Mouse (Mus musculus): ENCODE results near the gene Aff3. TPM values are rescaled to one million over a fixed set of nuclear protein-coding genes. Genes with fewer than 3 reads are reported as not detected.

Gene Aff3
- total RNA-seq, 1 experiment from 2014 or later, result 189 TPM

DNA sequence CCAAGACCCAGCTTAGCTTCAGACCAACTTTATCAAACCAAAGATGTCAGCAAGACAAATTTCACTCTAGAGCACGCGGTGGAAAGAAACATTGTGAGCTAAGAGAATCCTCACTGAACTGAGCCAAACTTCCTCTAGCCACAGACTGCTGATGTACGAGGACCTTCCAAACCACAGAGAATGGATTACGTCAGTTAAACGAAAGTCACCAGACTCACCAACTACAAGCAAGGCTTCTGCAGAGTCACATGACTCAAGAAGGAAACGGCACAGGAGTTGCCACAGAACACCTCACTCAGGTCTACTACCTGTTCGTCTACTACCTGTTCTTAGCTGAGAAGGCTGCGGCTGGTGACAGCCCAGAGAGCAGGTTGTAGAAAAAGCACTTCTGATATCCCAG, 107.1 kb downstream of the Aff3 start:
- ATAC-seq (ENCODE audit: extremely low read depth, insufficient number of reproducible peaks, low FRiP score, poor library complexity, severe bottlenecking), result peak; percentile 77

DNA sequence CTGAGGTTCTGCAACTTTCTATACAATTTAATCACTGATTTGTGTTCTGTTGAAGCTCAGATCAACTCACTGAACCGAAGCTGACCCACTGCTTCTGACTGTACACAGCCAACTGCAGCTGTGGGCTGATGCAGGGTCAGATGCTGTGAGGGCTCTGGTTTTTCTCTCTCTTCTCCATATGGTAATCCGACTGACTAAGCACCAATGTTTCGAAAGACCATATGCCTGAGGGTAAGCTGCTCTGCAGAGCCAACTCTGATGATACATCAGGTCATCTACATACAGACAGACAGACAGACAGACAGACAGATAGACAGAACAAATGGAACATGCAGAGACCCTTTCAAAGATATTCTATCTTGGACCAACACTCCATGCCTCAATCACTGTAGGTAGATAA, 110.2 kb downstream of the Aff3 start:
- no peak for ATAC-seq (ENCODE audit: extremely low read depth, insufficient number of reproducible peaks, low FRiP score, poor library complexity, severe bottlenecking)

DNA sequence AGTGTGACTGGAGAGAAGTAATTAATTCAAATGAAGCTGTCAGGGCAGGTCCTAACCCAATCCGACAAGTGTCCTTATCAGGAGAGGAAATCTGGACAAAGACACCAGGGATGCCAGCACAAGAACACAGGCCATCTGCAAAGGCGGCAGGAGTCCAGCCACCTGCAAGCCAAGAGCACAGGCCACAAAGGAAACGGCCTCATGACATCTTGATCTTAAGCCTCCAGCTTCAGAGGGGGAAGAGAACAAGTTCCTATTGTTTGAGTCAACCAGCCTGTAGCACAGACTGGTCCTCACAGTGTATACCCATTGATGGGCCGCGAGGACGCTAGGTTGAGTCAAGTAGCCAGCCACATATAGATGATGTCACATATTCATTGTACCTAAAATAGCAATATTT, 111.7 kb downstream of the Aff3 start:
- ATAC-seq (ENCODE audit: extremely low read depth, insufficient number of reproducible peaks, low FRiP score, poor library complexity, severe bottlenecking), result no peak

DNA sequence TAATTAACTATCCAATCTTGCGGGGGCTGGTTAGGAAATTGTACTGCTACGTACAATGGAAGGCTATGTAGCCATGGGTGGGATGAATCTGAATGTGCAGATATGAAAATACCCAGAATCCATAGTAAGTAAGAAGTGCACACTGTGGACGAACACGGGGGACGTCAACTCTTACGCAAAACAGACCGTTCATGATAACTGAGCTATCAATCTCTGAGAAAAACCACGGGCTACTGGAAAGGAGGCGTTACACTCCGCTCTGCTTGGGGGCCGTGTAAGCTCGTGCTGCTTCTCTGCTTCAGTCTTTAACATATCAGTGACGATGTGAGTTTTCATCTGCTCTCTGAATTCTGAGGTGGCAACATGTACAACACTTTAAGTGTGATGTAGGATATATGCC, 114.2 kb downstream of the Aff3 start:
- ATAC-seq (ENCODE audit: extremely low read depth, insufficient number of reproducible peaks, low FRiP score, poor library complexity, severe bottlenecking), result no peak

DNA sequence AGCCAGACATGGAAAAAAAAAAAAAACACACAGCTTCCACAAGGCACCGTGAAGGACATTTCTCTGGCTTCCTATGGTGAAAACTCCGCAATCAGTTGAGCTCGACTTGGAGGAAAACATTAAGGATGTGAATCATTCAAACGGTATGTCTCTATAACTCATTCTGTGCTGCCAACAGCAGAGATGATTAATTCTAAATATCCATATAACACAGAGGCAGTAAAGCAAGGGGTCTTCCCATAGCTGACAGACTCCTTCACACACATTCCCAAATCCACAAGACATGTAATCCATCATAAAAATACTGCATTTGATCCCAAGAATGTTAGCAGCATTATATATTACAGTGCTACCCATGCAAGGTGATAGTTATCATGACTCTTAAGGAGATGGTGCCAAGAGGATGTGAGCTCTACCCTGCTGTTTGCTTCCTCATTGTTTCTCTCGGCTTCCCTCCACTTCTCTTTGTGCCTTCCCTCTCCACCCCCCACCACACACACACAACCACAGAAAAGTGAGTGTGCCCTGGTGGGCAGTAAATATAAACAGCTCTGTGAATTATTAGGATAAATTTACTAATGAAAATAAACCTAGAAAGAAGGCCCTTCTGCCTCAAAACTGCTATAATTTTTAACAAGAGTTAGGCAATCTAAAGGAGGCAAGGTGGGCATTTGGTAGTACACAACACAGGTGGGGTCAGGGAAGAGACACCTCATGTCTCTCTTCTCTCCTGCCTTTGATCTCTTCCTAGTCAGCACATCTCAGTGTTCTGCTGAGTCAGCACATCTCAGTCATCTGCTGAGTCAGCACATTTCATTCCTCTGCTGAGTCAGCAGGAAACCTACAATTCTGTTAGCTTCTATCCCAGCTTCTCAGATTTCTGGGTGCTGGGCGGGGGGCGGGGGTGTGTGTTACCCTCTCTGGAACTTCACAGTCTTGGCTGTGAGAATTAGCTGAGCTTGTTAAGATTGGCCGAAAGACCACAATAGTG, 115.8 kb downstream of the Aff3 start:
- no peak for ATAC-seq (ENCODE audit: extremely low read depth, insufficient number of reproducible peaks, low FRiP score, poor library complexity, severe bottlenecking)

DNA sequence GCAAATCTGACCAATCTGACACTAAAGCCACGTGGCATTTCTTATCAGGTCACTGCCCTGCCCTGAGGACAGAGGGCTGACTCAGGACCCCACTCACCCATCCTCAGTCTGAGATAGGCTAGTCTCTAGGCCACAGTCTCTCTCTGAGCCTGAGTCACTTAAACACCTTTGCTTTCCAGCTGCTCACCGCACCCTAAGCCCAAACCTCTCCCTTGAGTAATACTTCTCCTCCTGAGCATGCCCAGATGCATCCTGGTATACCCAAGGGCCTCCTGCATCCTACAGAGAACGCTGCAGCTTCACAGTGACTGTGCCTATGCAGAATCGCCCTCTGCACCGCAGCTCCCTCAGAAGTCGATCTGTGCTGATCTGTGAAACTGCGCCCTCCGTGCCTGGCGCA, 117.1 kb downstream of the Aff3 start:
- no peak for ATAC-seq (ENCODE audit: extremely low read depth, insufficient number of reproducible peaks, low FRiP score, poor library complexity, severe bottlenecking)

DNA sequence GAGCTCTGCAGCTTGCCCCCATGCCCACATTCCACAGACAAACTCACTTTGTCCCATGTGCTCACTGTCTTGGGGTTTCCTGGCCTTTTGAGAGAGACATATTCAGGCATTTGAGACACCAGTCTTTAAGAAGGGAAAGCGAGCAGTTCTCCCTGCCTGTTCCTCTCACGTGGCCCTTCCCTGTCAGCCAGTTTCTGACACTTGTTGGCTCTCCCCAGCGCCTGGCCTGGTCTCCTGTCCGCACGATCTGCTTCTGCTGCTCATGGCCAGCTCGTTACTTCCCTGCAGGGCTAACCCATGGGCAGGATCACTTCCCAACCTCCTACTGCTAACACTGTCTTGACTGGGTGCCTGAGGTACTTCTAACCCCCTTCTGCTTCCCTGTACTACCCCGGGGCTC, 118.1 kb downstream of the Aff3 start:
- ATAC-seq (ENCODE audit: extremely low read depth, insufficient number of reproducible peaks, low FRiP score, poor library complexity, severe bottlenecking), result no peak

DNA sequence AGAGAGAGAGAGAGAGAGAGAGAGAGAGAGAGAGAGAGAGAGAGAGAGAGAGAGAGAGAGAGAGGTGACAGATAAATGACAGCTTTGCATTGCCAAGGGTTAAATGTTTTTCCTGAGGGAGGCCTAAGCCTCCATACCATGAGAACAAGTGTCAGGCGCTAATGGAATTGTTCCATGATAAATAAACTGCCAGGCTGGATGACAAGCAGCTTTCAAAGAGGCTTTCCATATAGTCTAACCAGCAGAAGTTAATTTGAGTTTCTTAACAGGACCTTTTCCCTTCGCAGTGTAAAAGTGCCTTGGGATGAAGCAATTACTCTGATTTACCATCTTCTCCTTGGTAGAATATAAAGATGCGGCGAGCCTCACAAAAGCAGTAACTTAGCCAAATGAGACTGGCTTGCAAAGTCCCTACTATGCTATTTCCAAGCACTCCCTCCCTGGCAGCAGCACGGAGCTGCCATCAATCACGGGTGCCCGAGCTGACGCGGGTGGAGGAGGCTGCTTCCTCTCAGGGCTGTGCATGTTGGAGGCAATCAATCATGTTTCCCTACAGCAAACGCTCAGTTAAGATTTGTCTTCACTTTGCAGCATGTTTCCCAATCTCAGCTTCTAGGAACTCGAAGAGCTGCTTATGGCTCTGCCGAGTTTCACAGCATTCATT, 119.3 kb downstream of the Aff3 start:
- ATAC-seq (ENCODE audit: extremely low read depth, insufficient number of reproducible peaks, low FRiP score, poor library complexity, severe bottlenecking), result no peak

DNA sequence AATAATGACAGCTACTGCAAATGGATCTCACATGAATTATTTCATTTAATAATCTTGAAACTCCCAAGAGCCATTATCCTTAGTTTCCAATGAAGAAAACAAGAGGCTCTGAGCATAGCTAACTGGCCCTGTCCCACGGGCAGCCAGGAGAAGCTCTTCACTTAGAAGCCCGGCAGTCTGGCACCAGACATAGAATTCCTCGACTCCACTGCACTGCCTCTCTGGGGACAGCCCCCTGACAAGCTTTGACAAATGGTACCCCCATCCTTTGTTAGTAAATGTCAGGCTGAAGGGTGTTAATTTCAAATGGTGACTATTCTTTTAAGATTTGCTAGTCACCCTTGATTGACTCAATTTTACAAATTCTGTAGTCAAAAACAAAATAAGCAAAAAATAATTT, 120.3 kb downstream of the Aff3 start:
- ATAC-seq (ENCODE audit: extremely low read depth, insufficient number of reproducible peaks, low FRiP score, poor library complexity, severe bottlenecking), result no peak

DNA sequence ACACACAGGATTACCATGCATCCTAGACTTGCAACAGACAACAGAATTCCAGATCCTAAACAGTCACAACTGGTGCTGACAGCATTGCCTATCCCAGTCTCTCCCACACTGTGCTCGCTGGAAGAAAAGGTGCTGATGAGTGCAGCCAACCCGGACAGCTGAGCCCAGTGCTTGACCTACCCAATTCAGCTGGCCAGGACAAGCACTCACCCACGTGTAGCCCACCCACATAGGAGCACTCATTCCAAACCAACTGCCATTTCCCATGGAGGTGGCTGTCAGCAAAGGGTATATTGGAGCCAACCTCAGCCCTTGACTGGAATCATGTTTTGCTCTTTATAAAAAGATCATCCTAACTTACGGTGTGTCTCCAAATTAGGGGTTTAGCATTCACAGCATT, 123.2 kb downstream of the Aff3 start:
- ATAC-seq (ENCODE audit: extremely low read depth, insufficient number of reproducible peaks, low FRiP score, poor library complexity, severe bottlenecking), result no peak

DNA sequence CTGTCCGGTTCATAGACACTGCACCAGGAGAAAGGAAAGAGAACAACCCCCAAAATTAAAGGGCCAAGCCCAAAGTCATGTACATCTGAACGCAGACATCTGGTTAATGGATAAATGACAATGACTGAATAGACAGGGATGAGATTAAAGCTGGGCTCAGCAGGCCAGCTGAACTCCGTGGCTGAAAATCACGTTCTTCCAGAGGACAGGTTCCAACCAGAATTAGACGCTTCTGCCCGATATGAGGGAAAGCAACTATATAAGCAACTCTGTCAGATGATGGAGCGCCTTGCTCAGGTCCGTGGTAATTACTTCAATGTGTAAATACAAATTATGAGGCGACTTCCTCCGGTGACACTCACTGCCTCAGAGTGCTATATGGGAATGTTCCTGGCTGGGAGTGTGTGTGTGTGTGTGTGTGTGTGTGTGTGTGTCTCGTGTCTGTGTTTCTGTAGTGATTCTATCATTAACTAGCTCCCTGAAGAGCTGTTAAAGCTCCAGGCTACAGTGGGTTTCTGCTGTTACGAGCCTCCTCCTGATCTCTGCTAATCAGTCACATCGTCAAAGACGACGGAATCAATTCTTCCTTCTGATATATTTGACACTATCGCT, 127.7 kb downstream of the Aff3 start:
- ATAC-seq (ENCODE audit: extremely low read depth, insufficient number of reproducible peaks, low FRiP score, poor library complexity, severe bottlenecking), result no peak

DNA sequence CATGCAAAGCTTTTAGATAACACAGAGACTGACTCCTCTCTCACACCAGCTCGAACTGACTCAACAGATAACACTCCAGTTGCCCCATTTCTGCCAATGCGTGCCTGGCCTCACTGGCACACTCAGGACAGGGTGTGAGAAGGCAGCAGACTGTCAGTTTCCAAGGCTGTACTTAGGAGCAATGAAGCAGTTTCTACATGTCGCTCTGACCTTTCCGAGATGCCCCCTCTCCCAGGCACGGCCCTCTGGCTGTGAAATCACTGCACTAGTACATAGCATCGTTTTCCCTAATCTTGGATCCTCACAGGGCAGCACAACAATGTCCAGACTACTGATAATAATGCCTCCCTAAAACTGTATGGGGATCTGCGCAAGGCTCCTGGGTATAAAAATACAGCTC, 132.2 kb downstream of the Aff3 start:
- no peak for ATAC-seq (ENCODE audit: extremely low read depth, insufficient number of reproducible peaks, low FRiP score, poor library complexity, severe bottlenecking)

DNA sequence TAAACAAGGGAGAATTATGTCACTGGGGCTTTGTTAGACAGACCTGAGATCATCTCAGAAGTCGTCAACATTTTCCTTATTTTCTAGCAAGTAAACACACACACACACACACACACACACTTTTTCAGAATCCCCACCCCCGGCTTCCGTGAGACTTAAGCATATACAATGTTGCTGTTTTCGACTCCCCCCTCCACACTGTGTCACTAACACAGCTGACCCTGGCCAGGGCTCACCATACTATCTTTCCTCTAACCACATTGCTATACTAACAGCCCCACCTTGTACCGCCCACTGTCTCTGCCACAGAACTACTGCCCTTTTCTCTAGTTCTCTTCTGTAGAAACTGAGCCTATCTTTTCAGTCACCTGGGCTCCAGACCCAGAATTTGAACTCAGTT, 136.1 kb downstream of the Aff3 start:
- ATAC-seq (ENCODE audit: extremely low read depth, insufficient number of reproducible peaks, low FRiP score, poor library complexity, severe bottlenecking), result no peak

DNA sequence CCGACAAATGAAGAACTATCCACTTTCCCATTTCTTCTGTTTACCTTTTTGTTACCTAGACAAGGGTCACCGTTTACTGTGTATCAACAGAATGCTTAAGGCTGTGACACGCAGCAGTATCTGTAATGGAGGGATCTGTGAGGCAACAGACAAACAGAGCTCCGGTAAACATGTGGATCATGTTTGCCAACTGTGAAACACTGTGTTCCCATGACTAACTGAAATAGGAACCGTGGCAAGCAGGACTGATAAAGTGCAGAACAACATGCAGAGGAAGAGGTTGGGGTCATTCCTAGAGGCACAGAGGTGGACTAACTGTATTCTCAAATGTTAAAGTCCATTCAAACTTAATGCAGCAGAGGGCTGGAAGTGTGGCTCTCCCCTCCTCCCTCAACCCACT, 138.2 kb downstream of the Aff3 start:
- no peak for ATAC-seq (ENCODE audit: extremely low read depth, insufficient number of reproducible peaks, low FRiP score, poor library complexity, severe bottlenecking)

DNA sequence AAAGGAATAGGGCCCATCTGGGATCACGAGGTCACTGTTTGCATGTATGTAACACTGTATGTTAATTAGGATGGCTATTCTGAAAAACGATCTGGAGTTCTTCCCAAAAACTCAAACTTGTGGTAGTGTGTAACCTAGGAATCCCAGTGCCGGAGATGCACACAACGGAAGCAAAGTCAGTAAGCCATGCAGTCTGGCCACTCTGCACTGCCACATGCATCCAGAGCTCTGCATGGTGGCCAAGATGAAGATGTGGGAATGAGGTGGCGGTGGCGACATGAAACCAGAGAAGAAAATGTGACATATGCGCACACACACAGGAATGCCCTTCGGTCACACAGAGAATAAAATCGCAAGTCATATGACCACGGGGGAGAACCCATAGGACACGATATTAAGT, 143.1 kb downstream of the Aff3 start:
- ATAC-seq (ENCODE audit: extremely low read depth, insufficient number of reproducible peaks, low FRiP score, poor library complexity, severe bottlenecking), result no peak

DNA sequence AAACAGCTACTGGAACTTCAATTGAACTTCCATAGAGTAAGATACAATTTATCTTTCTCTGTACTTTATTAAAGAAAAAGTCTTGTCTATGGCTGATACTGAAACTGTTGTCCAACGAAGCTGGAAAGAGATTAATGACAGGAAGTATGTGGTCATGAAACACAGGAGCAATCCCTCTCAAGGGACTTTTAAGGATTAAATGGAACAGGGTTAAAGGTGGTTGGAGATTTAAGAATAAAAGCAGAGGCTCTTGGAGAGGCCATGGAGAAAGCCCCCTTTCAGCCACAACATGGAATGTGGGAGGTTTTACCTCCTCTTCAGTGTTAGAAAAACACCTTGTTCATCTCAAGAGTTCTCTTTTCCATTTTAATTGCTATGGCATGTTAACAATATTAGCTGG, 148.5 kb downstream of the Aff3 start:
- ATAC-seq (ENCODE audit: extremely low read depth, insufficient number of reproducible peaks, low FRiP score, poor library complexity, severe bottlenecking), result no peak

DNA sequence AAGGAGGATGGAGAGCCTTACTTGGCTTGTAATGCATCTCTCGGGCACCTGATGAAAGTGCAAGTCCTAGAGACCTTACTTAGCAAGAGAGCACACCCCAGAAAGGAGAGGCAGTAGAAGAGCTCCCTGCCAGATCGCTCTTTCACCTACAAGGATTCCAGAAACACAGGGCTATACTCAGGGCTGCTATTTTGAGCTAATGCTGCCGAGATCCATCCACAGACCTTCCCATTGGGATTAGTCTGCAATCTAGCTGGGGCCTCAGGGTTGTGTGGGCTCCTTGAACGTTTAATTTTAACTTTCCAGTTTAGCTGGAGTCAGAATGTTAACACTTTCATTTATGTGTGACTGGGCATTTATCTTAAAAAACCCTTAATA, 150.1 kb downstream of the Aff3 start:
- ATAC-seq (ENCODE audit: extremely low read depth, insufficient number of reproducible peaks, low FRiP score, poor library complexity, severe bottlenecking), result no peak

DNA sequence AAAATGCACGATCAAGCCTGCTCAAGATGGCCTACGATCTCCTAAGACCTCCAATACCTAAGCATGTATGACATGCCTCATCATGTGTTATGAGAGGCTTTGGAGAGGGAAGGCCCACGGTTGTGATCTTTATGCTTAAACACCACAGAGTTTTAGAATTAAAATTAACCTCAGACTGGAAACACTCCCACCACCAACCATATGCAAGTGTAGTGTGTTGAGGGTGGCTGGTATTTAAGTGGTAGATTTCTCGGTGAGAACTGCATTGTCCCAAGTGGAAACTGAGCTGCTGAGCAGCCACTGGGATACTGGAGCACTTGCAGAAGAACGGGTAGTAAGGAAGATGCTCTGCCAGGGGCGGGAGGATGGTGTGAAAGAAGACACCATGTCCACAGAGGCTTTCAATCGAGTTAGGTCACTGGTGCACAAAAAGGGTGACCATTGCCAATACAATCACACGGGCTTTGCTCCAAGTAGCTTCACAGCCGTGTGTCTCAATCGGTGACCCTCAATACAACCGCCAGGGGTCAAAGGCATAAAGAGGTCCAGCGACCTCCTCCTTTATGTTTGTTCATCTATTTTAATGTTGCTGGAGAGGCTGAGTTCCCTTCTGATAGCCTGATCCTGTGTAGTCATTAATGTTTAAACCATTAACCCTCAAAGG, 150.7 kb downstream of the Aff3 start:
- no peak for ATAC-seq (ENCODE audit: extremely low read depth, insufficient number of reproducible peaks, low FRiP score, poor library complexity, severe bottlenecking)

DNA sequence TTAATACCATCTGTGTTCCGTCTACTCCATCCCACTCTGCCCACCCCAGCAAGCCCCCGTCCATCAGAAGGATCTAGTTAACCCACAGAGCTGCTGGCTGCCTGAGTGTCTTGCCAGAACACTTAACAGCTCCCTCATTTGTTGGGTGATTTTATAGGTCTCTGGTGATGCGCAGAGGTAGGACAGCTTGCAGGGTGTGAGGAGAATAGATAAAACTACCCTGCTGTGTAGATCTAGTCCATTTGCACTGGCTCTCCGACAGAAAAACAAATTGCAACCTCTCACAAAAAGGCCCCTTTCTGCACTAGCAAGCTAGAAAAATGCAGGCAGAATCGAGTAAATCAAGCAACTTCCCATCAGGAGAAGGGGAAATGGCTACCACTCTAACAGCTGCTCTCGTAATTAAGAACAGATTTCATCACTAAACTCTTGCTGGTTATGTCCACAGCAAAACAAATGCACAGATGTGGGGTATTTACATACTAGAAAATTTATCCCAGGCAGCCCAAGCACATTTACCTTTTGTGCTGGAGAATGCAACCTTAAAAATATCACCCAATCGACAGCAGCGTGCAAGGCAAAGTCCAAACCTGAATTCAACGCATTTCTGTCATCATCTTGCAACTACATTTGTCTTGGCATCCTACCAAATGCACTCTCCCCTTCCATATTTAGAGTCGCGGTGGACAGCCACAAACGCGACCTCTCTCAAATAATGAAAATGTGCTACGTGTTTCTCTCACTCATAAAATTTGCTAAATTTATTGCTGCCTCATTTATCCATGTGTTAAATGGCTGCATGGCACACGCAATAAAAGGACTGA, 152.3 kb downstream of the Aff3 start:
- no peak for ATAC-seq (ENCODE audit: extremely low read depth, insufficient number of reproducible peaks, low FRiP score, poor library complexity, severe bottlenecking)

All from neutrophil, adult 5-6 weeks (primary cell).